Mouse (Mus musculus) intestine, postnatal 0 days (tissue): ENCODE data around the gene Nsg2. TPM values are rescaled to one million over a fixed set of nuclear protein-coding genes. Genes with fewer than 3 reads are reported as not detected.

Experiments used
- ATAC-seq: fragments of 200-750 bp; cut with Nextera tagmentation; 2 replicates; pipeline ENCODE4 v1.8.0; 2017; ENCODE audit warnings: mild to moderate bottlenecking, moderate TSS enrichment, moderate library complexity
- H3K27ac ChIP-seq: fragments of 300-500 bp; sonication (generic); 2 replicates; pipeline ENCODE4 v1.5.1; 2014; ENCODE audit warnings: mild to moderate bottlenecking, low read depth, low read length, moderate library complexity
- H3K27me3 ChIP-seq: fragments of 300-500 bp; sonication (generic); replicated peaks from 2 replicates; pipeline ENCODE4 v1.6.1; 2014; ENCODE audit warnings: low read length, mixed read lengths; ENCODE audit not compliant: control insufficient read depth, insufficient read depth
- H3K36me3 ChIP-seq: fragments of 300-500 bp; sonication (generic); 2 replicates; pipeline ENCODE4 v1.6.1; 2014; ENCODE audit warnings: mild to moderate bottlenecking, moderate library complexity; ENCODE audit not compliant: control insufficient read depth, insufficient read depth
- H3K4me1 ChIP-seq: fragments of 300-500 bp; sonication (generic); replicated peaks from 2 replicates; pipeline ENCODE4 v1.6.1; 2014; ENCODE audit warnings: antibody characterized with exemption, low read length, mixed read lengths; ENCODE audit not compliant: control insufficient read depth, insufficient read depth
- H3K4me2 ChIP-seq: fragments of 300-500 bp; sonication (generic); replicated peaks from 2 replicates; pipeline ENCODE4 v1.6.1; 2014; ENCODE audit warnings: low read depth, mild to moderate bottlenecking, moderate library complexity
- H3K4me3 ChIP-seq: fragments of 300-500 bp; sonication (generic); 2 replicates; pipeline ENCODE4 v1.5.1; 2014; ENCODE audit warnings: low read depth, low read length
- H3K9ac ChIP-seq: fragments of 300-500 bp; sonication (generic); 2 replicates; pipeline ENCODE4 v1.6.1; 2014; ENCODE audit warnings: mild to moderate bottlenecking, low read depth, low read length
- H3K9me3 ChIP-seq: fragments of 300-500 bp; sonication (generic); 2 replicates; pipeline ENCODE4 v1.6.1; 2016; ENCODE audit warnings: mixed run types; ENCODE audit not compliant: control insufficient read depth
- CTCF ChIP-seq: sonication (generic); IDR thresholded peaks from 2 replicates; pipeline ENCODE4 v1.5.1; 2016; ENCODE audit warnings: low read depth, mild to moderate bottlenecking, control low read depth, antibody characterized with exemption, moderate library complexity
- WGBS: fragments of 180-500 bp; shearing (Covaris S2); extraction: QIAGEN DNeasy Blood & Tissue Kit; methylation state at CpG from one replicate; pipeline ENCODE4 v1.1.7; 2014; 5-methylcytosine and 5-hydroxymethylcytosine counted together
- polyA plus RNA-seq: library from polyadenylated mRNA; unstranded; fragments of >200 nt; fragmentation: Nextera tagmentation; extraction: Ambion mirVana; gene quantifications from 2 replicates; pipeline ENCODE4 v1.2.1, GENCODE M21; 2015

Gene Nsg2
- polyA plus RNA-seq, 1 experiment from 2014 or later: 9.3 TPM

- H3K4me3 ChIP-seq: no peak overlapping the region
- WGBS: 75% methylated on average over 9 of the region's 9 CpGs
- no peaks in the 10 kb centered on the region for H3K27me3 ChIP-seq
- ATAC-seq: no peak
- H3K9ac ChIP-seq: no peak overlapping the region
- no peaks in the 10 kb centered on the region for H3K36me3 ChIP-seq
- H3K27ac ChIP-seq: no peak overlapping the region
- no peak overlapping the region for H3K4me2 ChIP-seq
- TF ChIP-seq CTCF: no peak
- no peaks in the 10 kb centered on the region for H3K4me1 ChIP-seq
- no peaks in the 10 kb centered on the region for H3K9me3 ChIP-seq
Observed at GRCm38 (mm10) chr11:32032053-32032452, 31.8 kb downstream of the Nsg2 start.

DNA sequence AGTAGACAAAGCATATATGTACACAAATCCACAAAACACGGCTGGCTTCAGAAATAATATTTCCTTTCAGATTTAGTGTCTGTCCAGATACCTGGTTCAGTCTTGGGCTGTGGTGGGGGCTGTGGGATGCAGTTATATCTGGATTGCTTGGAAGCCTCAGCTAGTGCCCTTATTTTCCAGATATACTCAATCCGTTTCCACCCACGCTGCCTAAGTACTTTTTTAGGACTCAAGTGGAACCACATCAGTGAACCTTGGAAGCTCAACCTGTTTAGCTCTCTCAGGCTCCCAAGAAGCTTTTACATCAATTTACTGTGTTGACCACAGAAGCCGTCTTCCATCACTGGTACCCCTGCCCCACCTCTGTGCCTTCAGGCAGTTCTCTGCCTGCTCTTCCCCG lies 35.6 kb downstream of the Nsg2 start:
- no peak for TF ChIP-seq CTCF
- no peak overlapping the region for H3K9ac ChIP-seq
- no peaks in the 10 kb centered on the region for H3K9me3 ChIP-seq
- ATAC-seq: no peak
- H3K4me1 ChIP-seq: no peaks in the 10 kb centered on the region
- 77% methylated on average over 5 of the region's 5 CpGs for WGBS
- no peaks in the 10 kb centered on the region for H3K27me3 ChIP-seq
- no peak overlapping the region for H3K4me2 ChIP-seq
- H3K4me3 ChIP-seq: no peak overlapping the region
- no peak overlapping the region for H3K27ac ChIP-seq
- H3K36me3 ChIP-seq: no peaks in the 10 kb centered on the region

- Histone ChIP-seq H3K27me3 (no peaks in the 10 kb centered on the region), H3K4me1 (no peaks in the 10 kb centered on the region), H3K4me3 (no peak overlapping the region), H3K4me2 (no peak overlapping the region), H3K36me3 (no peaks in the 10 kb centered on the region), H3K9me3 (no peaks in the 10 kb centered on the region), H3K27ac (no peak overlapping the region), H3K9ac (no peak overlapping the region)
- ATAC-seq: no peak
- no peak for TF ChIP-seq CTCF
- 59% methylated on average over 4 of the region's 4 CpGs for WGBS
Observed at GRCm38 (mm10) chr11:32039656-32040055, 39.4 kb downstream of the Nsg2 start.

GRCm38 (mm10) chr11:32057389-32057788 lies 57.1 kb downstream of the Nsg2 start:
- no peak for TF ChIP-seq CTCF
- ATAC-seq: no peak
- Histone ChIP-seq H3K4me2 (no peak overlapping the region), H3K4me1 (no peaks in the 10 kb centered on the region), H3K9ac (no peak overlapping the region), H3K27ac (no peak overlapping the region), H3K9me3 (no peaks in the 10 kb centered on the region), H3K27me3 (no peaks in the 10 kb centered on the region), H3K4me3 (no peak overlapping the region), H3K36me3 (no peaks in the 10 kb centered on the region)
- WGBS: 93% methylated on average over 11 of the region's 11 CpGs

GRCm38 (mm10) chr11:32057861-32058260 lies 57.6 kb downstream of the Nsg2 start:
- Histone ChIP-seq H3K4me3 (no peak overlapping the region), H3K9ac (no peak overlapping the region), H3K27ac (no peak overlapping the region), H3K36me3 (no peaks in the 10 kb centered on the region), H3K9me3 (no peaks in the 10 kb centered on the region), H3K27me3 (no peaks in the 10 kb centered on the region), H3K4me1 (no peaks in the 10 kb centered on the region), H3K4me2 (no peak overlapping the region)
- WGBS: 92% methylated on average over 13 of the region's 13 CpGs
- no peak for ATAC-seq
- no peak for TF ChIP-seq CTCF

DNA sequence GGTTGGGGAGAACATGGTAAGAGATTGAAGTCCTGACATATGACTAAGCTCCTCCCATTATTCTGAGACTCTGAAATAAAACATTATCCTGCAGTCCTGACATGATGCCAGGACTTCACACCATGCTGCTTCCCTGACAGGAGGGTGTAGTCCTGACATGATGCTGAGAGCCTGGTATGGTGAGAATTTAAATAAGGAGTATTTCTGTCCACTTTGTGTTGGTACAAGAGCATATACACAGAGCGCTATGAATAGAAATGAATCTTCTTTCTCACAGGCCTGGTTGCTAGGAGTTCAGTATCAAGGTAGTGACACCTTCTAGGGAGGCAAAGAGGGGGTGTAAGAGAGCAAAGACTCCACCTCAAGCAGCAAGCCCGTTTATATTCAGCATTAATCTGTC lies 60.8 kb downstream of the Nsg2 start:
- no peak overlapping the region for H3K4me2 ChIP-seq
- no peaks in the 10 kb centered on the region for H3K36me3 ChIP-seq
- WGBS: 61% methylated on average over 2 of the region's 2 CpGs
- no peak overlapping the region for H3K27ac ChIP-seq
- no peaks in the 10 kb centered on the region for H3K9me3 ChIP-seq
- no peak for TF ChIP-seq CTCF
- no peak overlapping the region for H3K4me3 ChIP-seq
- no peaks in the 10 kb centered on the region for H3K4me1 ChIP-seq
- ATAC-seq: no peak
- H3K27me3 ChIP-seq: no peaks in the 10 kb centered on the region
- no peak overlapping the region for H3K9ac ChIP-seq

GRCm38 (mm10) chr11:32061874-32062273 lies 61.6 kb downstream of the Nsg2 start:
- no peak for TF ChIP-seq CTCF

More at GRCm38 (mm10) chr11:32061874-32062273, 61.6 kb downstream of the Nsg2 start:
- no peak overlapping the region for H3K4me2 ChIP-seq
- 86% methylated on average over 10 of the region's 10 CpGs for WGBS
- H3K9ac ChIP-seq: no peak overlapping the region
- H3K27ac ChIP-seq: no peak overlapping the region
- ATAC-seq: no peak
- H3K36me3 ChIP-seq: no peaks in the 10 kb centered on the region
- no peaks in the 10 kb centered on the region for H3K4me1 ChIP-seq
- no peak overlapping the region for H3K4me3 ChIP-seq
- H3K9me3 ChIP-seq: no peaks in the 10 kb centered on the region
- H3K27me3 ChIP-seq: no peaks in the 10 kb centered on the region
